Mouse (Mus musculus): ENCODE results near the gene Sh3bgrl3. TPM values are rescaled to one million over a fixed set of nuclear protein-coding genes. Genes with fewer than 3 reads are reported as not detected.
"Not testable (repeated sequence)": the region's sequence is repeated elsewhere in the genome, so short reads cannot be mapped to it uniquely, and the experiment has no call there.

Gene Sh3bgrl3
- polyA plus RNA-seq, 1 experiment, result 262 TPM

GRCm38 (mm10) chr4:134165024-134165423 is 36.4 kb upstream of the Sh3bgrl3 start:
- peaks cover 2% of the 10 kb centered on the region for H3K79me2 ChIP-seq (ENCODE audit: control insufficient read depth, insufficient read depth)
- H3ac ChIP-seq (ENCODE audit: control insufficient read depth, insufficient read length), result no peak overlapping the region
- H3K4me2 ChIP-seq (ENCODE audit: low read depth), result no peak overlapping the region
- TF ChIP-seq SRF (IDR thresholded peaks at IDR 0.05; ENCODE audit: control insufficient read depth, insufficient read length, low read depth), result no peak
- TF ChIP-seq MYOD1 (IDR thresholded peaks at IDR 0.05; ENCODE audit: control insufficient read depth in 1 of 3, insufficient read length in 2 of 3, low read depth in 2 of 3), result no peak
- no peak for TF ChIP-seq REST (IDR thresholded peaks at IDR 0.05; ENCODE audit: insufficient read depth, insufficient read length)
- TF ChIP-seq CEBPB (IDR thresholded peaks at IDR 0.05; ENCODE audit: insufficient read depth, poor library complexity, severe bottlenecking), result no peak
- no peak for TF ChIP-seq POLR2AphosphoS2 (IDR thresholded peaks at IDR 0.05; ENCODE audit: insufficient read length, low read depth)
- no peak for TF ChIP-seq MAX (IDR thresholded peaks at IDR 0.05; ENCODE audit: low read depth)
- TF ChIP-seq E2F4 (IDR thresholded peaks at IDR 0.05; ENCODE audit: insufficient read depth), result no peak
- TF ChIP-seq USF1 (IDR thresholded peaks at IDR 0.05; ENCODE audit: low read depth), result no peak
- TF ChIP-seq MYOG (IDR thresholded peaks at IDR 0.05; ENCODE audit: control insufficient read depth in 1 of 3, insufficient read depth in 1 of 3, insufficient read length in 2 of 3, low read depth in 2 of 3), result no peak
- no peak for TF ChIP-seq POLR2A (IDR thresholded peaks at IDR 0.05; ENCODE audit: insufficient read length, low read depth)
- no peaks in the 10 kb centered on the region for H3K36me3 ChIP-seq (ENCODE audit: control insufficient read depth, insufficient read depth)
- H3K4me3 ChIP-seq, result no peak overlapping the region
- no peaks in the 10 kb centered on the region for H3K27me3 ChIP-seq (ENCODE audit: control insufficient read depth, insufficient read depth, insufficient read length)

GRCm38 (mm10) chr4:134164591-134164990 is 36.0 kb upstream of the Sh3bgrl3 start:
- no peak for TF ChIP-seq CEBPB (IDR thresholded peaks at IDR 0.05; ENCODE audit: insufficient read depth, poor library complexity, severe bottlenecking)
- no peak for TF ChIP-seq USF1 (IDR thresholded peaks at IDR 0.05; ENCODE audit: low read depth)
- no peak for TF ChIP-seq POLR2AphosphoS2 (IDR thresholded peaks at IDR 0.05; ENCODE audit: insufficient read length, low read depth)
- no peak for TF ChIP-seq MYOG (IDR thresholded peaks at IDR 0.05; ENCODE audit: control insufficient read depth in 1 of 3, insufficient read depth in 1 of 3, insufficient read length in 2 of 3, low read depth in 2 of 3)
- TF ChIP-seq E2F4 (IDR thresholded peaks at IDR 0.05; ENCODE audit: insufficient read depth), result no peak
- TF ChIP-seq MAX (IDR thresholded peaks at IDR 0.05; ENCODE audit: low read depth), result no peak
- no peak for TF ChIP-seq SRF (IDR thresholded peaks at IDR 0.05; ENCODE audit: control insufficient read depth, insufficient read length, low read depth)
- no peak for TF ChIP-seq TCF3 (IDR thresholded peaks at IDR 0.05; ENCODE audit: insufficient read length, low read depth)
- TF ChIP-seq TCF12 (IDR thresholded peaks at IDR 0.05; ENCODE audit: insufficient read depth, poor library complexity, severe bottlenecking), result no peak
- TF ChIP-seq REST (IDR thresholded peaks at IDR 0.05; ENCODE audit: insufficient read depth, insufficient read length), result no peak
- TF ChIP-seq MYOD1 (IDR thresholded peaks at IDR 0.05; ENCODE audit: control insufficient read depth in 1 of 3, insufficient read length in 2 of 3, low read depth in 2 of 3), result no peak
- no peak for TF ChIP-seq POLR2A (IDR thresholded peaks at IDR 0.05; ENCODE audit: insufficient read length, low read depth)
- no peak overlapping the region for H3ac ChIP-seq (ENCODE audit: control insufficient read depth, insufficient read length)

GRCm38 (mm10) chr4:134160071-134160470 is 31.5 kb upstream of the Sh3bgrl3 start:
- not testable (repeated sequence) for H3K4me3 ChIP-seq; H3K79me2 ChIP-seq (ENCODE audit: control insufficient read depth, insufficient read depth); H3K4me2 ChIP-seq (ENCODE audit: low read depth); H3ac ChIP-seq (ENCODE audit: control insufficient read depth, insufficient read length); H3K36me3 ChIP-seq (ENCODE audit: control insufficient read depth, insufficient read depth); H3K27me3 ChIP-seq (ENCODE audit: control insufficient read depth, insufficient read depth, insufficient read length)

More at GRCm38 (mm10) chr4:134164591-134164990, 36.0 kb upstream of the Sh3bgrl3 start:
- Histone ChIP-seq H3K79me2 (ENCODE audit: control insufficient read depth, insufficient read depth) (no peaks in the 10 kb centered on the region), H3K27me3 (ENCODE audit: control insufficient read depth, insufficient read depth, insufficient read length) (no peaks in the 10 kb centered on the region), H3K4me3 (no peak overlapping the region), H3K36me3 (ENCODE audit: control insufficient read depth, insufficient read depth) (no peaks in the 10 kb centered on the region), H3K4me2 (ENCODE audit: low read depth) (no peak overlapping the region)

GRCm38 (mm10) chr4:134158774-134159173 is 30.2 kb upstream of the Sh3bgrl3 start:
- no peak overlapping the region for H3K4me2 ChIP-seq (ENCODE audit: low read depth)
- no peaks in the 10 kb centered on the region for H3K36me3 ChIP-seq (ENCODE audit: control insufficient read depth, insufficient read depth)
- no peak overlapping the region for H3ac ChIP-seq (ENCODE audit: control insufficient read depth, insufficient read length)
- H3K4me3 ChIP-seq, result no peak overlapping the region
- no peaks in the 10 kb centered on the region for H3K79me2 ChIP-seq (ENCODE audit: control insufficient read depth, insufficient read depth)
- TF ChIP-seq SRF (IDR thresholded peaks at IDR 0.05; ENCODE audit: control insufficient read depth, insufficient read length, low read depth) (no peak), MYOD1 (IDR thresholded peaks at IDR 0.05; ENCODE audit: control insufficient read depth in 1 of 3, insufficient read length in 2 of 3, low read depth in 2 of 3) (no peak), TCF3 (IDR thresholded peaks at IDR 0.05; ENCODE audit: insufficient read length, low read depth) (no peak), POLR2A (IDR thresholded peaks at IDR 0.05; ENCODE audit: insufficient read length, low read depth) (no peak), CEBPB (IDR thresholded peaks at IDR 0.05; ENCODE audit: insufficient read depth, poor library complexity, severe bottlenecking) (no peak), REST (IDR thresholded peaks at IDR 0.05; ENCODE audit: insufficient read depth, insufficient read length) (no peak)
- H3K27me3 ChIP-seq (ENCODE audit: control insufficient read depth, insufficient read depth, insufficient read length), result no peaks in the 10 kb centered on the region

GRCm38 (mm10) chr4:134157558-134157957 is 29.0 kb upstream of the Sh3bgrl3 start:
- TF ChIP-seq REST (IDR thresholded peaks at IDR 0.05; ENCODE audit: insufficient read depth, insufficient read length) (no peak), CEBPB (IDR thresholded peaks at IDR 0.05; ENCODE audit: insufficient read depth, poor library complexity, severe bottlenecking) (no peak), TCF3 (IDR thresholded peaks at IDR 0.05; ENCODE audit: insufficient read length, low read depth) (no peak), POLR2AphosphoS2 (IDR thresholded peaks at IDR 0.05; ENCODE audit: insufficient read length, low read depth) (no peak), POLR2A (IDR thresholded peaks at IDR 0.05; ENCODE audit: insufficient read length, low read depth) (no peak)
- H3K36me3 ChIP-seq (ENCODE audit: control insufficient read depth, insufficient read depth), result no peaks in the 10 kb centered on the region
- no peak overlapping the region for H3K4me2 ChIP-seq (ENCODE audit: low read depth)
- no peaks in the 10 kb centered on the region for H3K27me3 ChIP-seq (ENCODE audit: control insufficient read depth, insufficient read depth, insufficient read length)
- H3K79me2 ChIP-seq (ENCODE audit: control insufficient read depth, insufficient read depth), result no peaks in the 10 kb centered on the region
- H3ac ChIP-seq (ENCODE audit: control insufficient read depth, insufficient read length), result no peak overlapping the region
- no peak overlapping the region for H3K4me3 ChIP-seq

Data from myocyte (in vitro differentiated cells).